Mouse (Mus musculus): ENCODE results near the gene Frmd7.

The Frmd7 gene

GRCm38 (mm10) chrX:50942610-50943009 is at the start of gene Frmd7:
TSS of gene Frmd7 (minus strand) at chrX:50942710.
- DNase-seq (ENCODE audit: low spot score in 2 of 2): no peak

- no peak for DNase-seq (ENCODE audit: low spot score in 2 of 2)
Observed at GRCm38 (mm10) chrX:50991324-50991723, 48.8 kb upstream of the Frmd7 start.

GRCm38 (mm10) chrX:50989940-50990339 is 47.4 kb upstream of the Frmd7 start:
- DNase-seq (ENCODE audit: low spot score in 2 of 2): no peak

GRCm38 (mm10) chrX:50988581-50988980 is 46.1 kb upstream of the Frmd7 start:
- DNase-seq (ENCODE audit: low spot score in 2 of 2): no peak

GRCm38 (mm10) chrX:50978428-50978827 is 35.9 kb upstream of the Frmd7 start:
- DNase-seq (ENCODE audit: low spot score in 2 of 2): no peak

- DNase-seq (ENCODE audit: low spot score in 2 of 2): no peak
Observed at GRCm38 (mm10) chrX:50972145-50972544, 29.6 kb upstream of the Frmd7 start.

- DNase-seq (ENCODE audit: low spot score in 2 of 2): no peak
Observed at GRCm38 (mm10) chrX:50969907-50970306, 27.4 kb upstream of the Frmd7 start.

GRCm38 (mm10) chrX:50968157-50968932 is 25.8 kb upstream of the Frmd7 start:
- no peak for DNase-seq (ENCODE audit: low spot score in 2 of 2)

GRCm38 (mm10) chrX:50965157-50965556 is 22.6 kb upstream of the Frmd7 start:
- DNase-seq (ENCODE audit: low spot score in 2 of 2): no peak

- no peak for DNase-seq (ENCODE audit: low spot score in 2 of 2)
Observed at GRCm38 (mm10) chrX:50962955-50963354, 20.4 kb upstream of the Frmd7 start.

GRCm38 (mm10) chrX:50948633-50949032 is 6.1 kb upstream of the Frmd7 start:
- no peak for DNase-seq (ENCODE audit: low spot score in 2 of 2)

GRCm38 (mm10) chrX:50948116-50948515 is 5.6 kb upstream of the Frmd7 start:
- no peak for DNase-seq (ENCODE audit: low spot score in 2 of 2)

- no peak for DNase-seq (ENCODE audit: low spot score in 2 of 2)
Observed at GRCm38 (mm10) chrX:50937117-50937516, 5.4 kb downstream of the Frmd7 start.

GRCm38 (mm10) chrX:50930309-50930708 is 12.2 kb downstream of the Frmd7 start:
- DNase-seq (ENCODE audit: low spot score in 2 of 2): no peak

GRCm38 (mm10) chrX:50926893-50927545 is 15.5 kb downstream of the Frmd7 start:
- no peak for DNase-seq (ENCODE audit: low spot score in 2 of 2)

- peak in 1 of 2 experiments; percentile 5 for DNase-seq (ENCODE audit: low spot score in 2 of 2)
Observed at GRCm38 (mm10) chrX:50924629-50925364, 17.7 kb downstream of the Frmd7 start.

- no peak for DNase-seq (ENCODE audit: low spot score in 2 of 2)
Observed at GRCm38 (mm10) chrX:50918754-50919153, 23.8 kb downstream of the Frmd7 start.

- DNase-seq (ENCODE audit: low spot score in 2 of 2): no peak
Observed at GRCm38 (mm10) chrX:50917389-50917788, 25.1 kb downstream of the Frmd7 start.

GRCm38 (mm10) chrX:50909915-50910314 is 32.6 kb downstream of the Frmd7 start:
- DNase-seq (ENCODE audit: low spot score in 2 of 2): no peak

GRCm38 (mm10) chrX:50903497-50903896 is 39.0 kb downstream of the Frmd7 start:
- no peak for DNase-seq (ENCODE audit: low spot score in 2 of 2)

- DNase-seq (ENCODE audit: low spot score in 2 of 2): no peak
Observed at GRCm38 (mm10) chrX:50887999-50888398, 54.5 kb downstream of the Frmd7 start.

- DNase-seq (ENCODE audit: low spot score in 2 of 2): no peak
Observed at GRCm38 (mm10) chrX:50874246-50875002, 68.1 kb downstream of the Frmd7 start.
